Mouse (Mus musculus) Muller cell, postnatal 12 days (primary cell): Measurements from ENCODE around the gene Gjb6.
A peak's percentile ranks its signal among the peaks of the same experiment; 100 is the strongest.

ENCODE experiments used
- DNase-seq: peaks from one replicate; pipeline ENCODE4 v3.0.0-alpha.2; 2015; ENCODE audit errors: inconsistent ontology term

Gene Gjb6

DNA sequence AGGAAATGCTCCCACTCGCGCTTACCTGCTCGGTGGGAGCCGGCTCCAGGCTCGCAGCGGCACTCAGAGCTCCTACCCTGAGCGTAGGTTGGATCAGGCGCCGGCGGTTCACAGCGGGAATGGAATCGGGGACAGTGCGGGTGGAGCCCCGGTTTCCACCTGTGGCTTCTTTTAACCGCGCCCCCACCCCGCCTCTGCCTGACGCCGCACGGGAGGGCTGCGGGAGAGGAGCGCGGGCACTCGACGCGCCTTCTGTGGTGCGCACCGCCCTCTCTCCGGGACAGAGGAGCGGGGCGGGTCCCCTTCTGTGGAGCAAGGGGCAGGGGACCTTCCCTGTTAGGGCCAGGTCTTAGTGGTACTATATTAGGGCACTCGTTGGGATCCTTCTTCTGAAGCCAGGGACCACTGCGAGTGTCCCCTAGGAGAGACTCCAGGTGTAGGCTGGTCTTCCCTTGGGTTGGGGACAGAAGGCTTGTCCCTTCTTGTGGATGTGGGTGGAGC is at the start of gene Gjb6:
Gjb6 (minus strand) TSS at position 451 of the 501 bp plus-strand sequence.
- DNase-seq: peak; percentile 2

DNA sequence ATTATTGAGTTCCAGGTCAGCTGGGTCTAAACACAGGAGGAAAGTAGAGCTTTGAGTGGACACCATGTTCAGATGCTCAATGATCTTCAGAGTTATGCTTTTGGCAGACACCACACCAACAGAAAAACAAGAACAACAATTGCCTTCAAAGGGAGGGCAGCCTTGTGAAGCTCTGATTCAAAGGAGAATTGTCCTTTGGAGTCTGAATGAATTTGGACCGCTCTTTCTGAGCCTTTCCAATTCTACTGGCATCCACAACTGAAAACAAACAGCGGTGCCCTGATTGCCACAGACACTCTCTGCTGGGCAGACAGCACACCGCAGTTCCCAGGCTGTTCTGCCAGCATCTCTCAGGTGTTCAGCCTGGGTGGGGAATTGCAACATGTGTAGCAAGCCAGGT is 32.1 kb upstream of the Gjb6 start:
- no peak for DNase-seq

DNA sequence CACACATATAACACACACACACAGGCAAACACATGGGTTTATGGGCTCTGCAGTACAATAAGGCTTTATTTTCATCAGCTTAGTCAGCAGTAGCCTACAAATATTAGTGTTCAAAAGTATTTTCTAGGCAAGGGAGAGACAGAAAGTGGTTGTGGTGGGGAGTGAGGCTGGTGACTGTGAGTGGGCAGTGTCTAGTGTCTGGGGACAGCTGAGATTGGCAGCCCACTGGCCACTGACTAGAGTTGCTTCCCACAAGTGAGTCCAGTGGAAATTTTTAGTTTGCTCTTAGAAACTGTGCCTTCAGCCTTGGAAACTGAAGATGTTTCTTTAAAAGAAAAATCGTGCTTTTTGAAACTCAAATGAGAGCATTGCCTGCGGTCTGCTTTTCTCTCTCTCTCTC is 28.4 kb upstream of the Gjb6 start:
- peak; percentile 46 for DNase-seq

DNA sequence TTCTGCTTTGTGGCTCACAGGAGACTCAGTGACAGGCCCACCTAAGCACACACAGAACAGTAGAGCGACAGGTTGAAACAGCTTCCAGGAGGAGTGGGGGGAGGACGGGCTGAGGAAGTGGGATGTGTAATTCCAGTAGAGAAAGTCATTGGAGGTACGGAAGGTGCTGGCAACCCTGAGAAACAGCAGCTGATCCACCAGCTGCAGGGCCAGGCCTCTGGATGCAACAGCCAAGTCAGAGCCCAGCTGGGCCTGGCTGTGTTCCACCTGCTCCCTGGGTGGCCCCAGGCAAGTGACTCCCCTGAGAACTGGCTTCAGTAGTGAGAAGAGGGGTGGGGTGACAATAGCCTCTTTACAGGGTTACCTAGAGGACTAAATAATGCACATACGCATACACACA is 27.8 kb upstream of the Gjb6 start:
- DNase-seq: peak; percentile 37

DNA sequence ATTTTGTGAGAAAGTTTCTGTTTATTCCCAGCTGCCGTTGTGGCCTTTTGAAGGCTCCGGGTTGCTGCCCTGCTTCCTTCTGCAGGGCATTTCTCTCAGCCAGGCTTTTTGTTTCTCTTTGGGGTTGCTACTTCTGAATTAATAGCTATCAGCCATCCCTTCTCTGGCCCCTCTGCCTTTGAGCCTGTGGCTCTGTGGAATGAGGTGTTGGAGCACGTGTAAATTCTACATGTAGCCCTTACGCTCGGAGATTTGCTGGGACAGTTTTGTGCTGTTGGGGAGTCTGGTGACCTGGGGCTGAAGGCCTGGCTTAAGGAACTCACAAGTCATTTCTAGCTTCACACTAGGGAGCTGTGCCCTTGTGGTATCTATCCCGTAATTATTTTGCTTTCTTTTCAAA is 21.5 kb upstream of the Gjb6 start:
- no peak for DNase-seq

DNA sequence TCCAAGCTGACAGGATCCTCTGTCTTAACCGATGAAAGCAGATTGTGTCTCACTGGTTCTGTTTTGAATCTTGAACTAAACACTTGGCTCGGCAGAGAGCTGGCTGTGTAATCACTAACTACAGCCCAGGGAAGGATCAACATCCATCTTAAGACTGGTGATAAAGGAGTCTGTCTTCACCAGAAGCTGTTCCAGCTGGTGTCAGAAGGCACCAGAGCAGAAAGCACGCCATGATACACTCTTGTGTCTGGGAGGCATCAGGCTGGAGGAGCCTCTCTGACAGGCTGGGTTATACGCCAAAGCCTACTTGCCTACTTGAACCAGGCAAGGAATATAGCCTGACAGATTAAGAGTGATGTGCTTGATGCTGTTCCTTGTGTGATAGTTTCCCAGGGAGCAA is 12.3 kb upstream of the Gjb6 start:
- DNase-seq: no peak

DNA sequence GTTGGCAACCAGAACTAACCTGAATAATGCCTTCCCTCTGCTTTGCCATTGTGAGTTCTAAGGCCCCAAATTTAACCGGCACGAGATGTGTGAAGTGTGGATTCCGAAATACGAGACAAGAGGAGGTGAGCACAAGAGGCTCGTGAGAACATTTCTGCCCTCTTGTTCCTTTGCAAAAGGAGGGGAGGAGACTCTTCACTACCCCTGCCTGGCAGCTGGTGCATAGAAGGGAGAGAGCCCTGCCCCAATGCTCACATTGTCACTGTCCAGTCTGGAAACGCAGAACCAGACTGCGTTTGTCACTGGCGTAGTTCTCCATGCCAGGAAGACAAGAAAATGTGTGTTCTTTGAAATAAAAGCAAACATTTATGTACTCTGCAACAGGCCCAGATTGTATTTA is 1.9 kb upstream of the Gjb6 start:
- no peak for DNase-seq

DNA sequence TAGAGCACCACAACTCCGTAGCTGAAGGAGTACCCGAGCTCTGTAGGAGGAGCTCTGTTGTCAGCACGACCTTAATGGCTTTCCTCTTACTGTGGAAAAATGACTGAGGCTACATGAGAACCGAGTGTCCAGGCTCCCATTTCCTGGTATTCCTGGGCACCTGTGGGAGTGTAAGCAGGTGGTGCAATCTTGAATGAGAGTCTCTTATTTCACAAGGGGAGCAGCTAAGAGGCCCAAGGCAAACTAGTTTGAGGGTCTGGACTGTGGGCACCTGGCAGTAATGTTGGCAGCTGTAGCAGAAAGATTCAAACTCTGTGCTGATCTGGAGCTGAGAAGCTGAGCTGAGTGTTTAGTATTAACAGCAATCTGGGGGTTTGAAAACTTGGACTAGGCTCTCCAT is 6.0 kb downstream of the Gjb6 start:
- no peak for DNase-seq

DNA sequence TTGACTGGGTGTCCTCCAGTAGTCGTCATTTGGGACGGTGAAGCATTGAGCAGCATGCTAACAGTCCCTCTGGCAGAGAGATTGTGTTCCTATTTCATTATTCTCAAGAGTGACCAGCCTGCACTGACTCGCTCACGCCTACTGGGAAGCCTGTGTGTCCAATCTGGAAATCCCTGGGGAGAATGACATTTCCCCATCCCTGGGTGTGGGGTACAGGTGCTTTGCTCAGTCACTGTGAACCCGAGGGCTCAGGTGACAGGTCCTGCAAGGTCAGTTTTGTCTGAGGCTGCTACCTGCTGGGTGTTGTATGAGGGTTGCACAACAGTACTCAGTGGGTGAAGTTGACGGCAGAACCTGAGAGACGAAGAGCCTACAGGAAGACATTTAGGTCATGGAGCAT is 11.1 kb downstream of the Gjb6 start:
- DNase-seq: no peak

DNA sequence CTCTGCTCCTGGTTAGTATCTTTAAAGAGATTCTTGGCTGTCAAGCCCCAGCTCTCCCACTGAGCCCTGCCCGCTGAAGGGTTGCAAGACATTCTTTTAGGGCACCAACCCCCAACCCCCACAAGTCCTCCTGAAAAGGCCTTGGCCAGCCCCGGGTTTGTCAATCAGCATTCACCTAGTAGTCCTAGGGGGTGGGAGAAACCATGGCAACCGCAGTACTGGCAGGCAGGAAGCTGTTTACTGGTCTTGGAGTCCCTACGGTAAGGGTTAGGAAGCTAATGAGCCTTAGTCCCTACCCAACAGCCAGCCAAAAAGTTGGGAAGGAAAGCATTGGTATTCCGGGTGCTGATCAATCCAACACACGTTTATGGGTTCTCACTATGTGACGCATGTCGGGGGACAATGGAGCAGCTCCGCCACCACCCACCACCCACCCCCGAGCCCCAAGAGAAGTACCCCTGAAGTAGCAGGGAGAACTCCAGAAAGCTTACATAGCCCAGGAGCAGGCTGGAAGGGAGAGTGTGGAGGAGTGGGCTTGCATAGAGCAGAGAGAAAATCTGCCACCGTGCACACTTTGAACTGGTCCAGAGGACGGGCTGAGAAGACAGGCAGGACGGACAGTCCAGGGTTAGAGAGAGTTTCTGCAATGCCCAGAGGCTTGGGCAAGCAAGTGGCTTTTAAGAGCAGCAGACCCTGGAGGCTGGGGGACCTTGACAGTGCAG is 17.4 kb downstream of the Gjb6 start, which contains the start of gene Gm4491:
Gm4491 (minus strand) TSS at position 61 of the 722 bp plus-strand sequence.
- DNase-seq: peak; percentile 9

DNA sequence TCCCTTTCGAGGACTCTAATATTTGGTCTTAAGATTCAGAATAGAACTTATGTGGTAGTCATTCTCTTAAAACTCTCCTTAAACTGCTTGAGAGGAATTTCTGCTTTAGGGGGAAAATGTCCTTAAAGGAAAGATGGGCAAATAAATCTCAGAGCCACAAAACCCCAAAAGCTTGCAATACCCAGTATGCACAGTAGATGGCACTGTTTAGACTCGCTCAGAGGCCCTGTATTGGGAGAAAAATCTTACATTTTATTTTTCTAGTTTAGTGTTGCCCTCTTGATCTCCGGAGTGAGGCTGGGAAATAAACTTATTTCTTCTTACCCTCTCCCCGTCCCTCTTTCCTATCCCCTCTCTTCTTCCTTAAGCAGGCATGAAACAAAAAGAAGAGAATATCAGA is 24.2 kb downstream of the Gjb6 start:
- peak; percentile 32 for DNase-seq

DNA sequence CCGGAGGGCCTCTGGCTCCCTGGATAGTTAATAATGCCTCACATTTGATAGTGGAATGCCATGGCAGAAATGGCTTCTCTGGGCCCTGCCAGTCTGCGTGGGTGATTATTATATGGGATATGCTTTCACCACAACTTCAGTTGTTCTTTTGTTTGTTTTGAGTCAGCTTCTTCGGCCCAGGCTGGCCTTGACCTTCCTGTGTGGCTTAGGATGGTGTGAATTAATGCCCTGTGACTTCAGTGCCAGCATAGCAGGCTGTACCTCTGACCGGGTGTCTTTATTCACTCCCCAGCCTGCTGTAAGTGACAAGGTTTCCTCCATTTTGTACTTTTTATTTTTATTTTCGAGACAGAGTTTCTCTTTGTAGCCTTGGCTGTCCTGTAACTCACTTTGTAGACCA is 25.5 kb downstream of the Gjb6 start:
- DNase-seq: no peak

DNA sequence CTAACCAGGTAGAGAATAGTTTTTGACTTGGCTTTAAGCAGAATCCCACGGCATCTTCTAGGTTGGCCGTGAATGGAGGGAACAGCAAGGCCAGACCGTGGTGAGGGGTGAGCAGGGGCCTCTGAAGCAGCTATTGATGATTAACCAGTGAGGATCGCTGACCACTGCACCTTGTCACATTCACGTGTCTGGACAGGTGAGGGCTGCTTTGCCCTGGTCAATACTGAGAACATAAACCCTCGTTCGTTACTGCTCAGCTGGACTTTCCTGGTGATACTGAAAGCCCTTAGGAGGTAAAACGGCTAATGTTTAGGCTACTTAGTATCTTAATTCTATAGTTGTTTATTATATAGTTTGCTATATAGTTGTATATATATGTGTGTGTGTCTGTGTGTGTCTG is 26.3 kb downstream of the Gjb6 start:
- DNase-seq: no peak

DNA sequence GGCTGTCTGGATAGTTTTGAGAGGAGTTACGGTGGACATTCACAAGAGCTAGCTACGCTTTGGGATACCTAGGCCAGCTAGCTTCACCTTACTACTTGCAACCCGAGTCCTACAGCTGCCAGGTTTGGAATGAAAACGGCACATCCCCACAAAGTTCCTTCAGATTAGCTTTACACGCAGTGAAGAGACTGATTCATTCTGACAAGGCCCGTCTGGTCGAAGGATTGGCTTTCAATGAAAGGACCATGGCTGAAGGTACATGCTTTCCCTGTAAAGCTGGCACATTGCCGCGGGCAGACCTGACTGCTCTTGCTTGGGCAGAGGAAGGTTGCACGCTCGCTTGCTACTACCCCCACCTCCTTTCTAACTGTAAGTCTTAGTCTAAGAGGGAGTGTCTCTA is 27.7 kb downstream of the Gjb6 start:
- no peak for DNase-seq

DNA sequence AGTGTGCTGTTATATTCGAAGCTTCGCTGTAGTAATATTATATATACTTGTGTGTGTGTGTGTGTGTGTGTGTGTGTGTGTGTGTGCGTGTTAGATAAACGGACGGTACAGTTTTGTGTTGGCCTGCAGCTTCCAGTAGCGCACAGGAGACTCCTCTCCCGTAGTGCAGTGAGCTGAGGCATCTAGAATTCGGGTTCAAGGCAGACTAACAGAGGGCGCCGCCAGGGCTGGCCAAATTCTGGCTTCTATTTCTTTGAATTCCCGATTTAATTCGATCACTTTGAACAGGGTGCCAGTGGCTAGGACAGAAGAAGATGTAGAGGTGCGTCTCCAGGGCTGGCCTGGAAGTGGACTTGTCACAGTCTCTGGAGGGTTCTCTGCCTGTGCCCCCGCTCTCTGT is 28.3 kb downstream of the Gjb6 start:
- peak; percentile 7 for DNase-seq

DNA sequence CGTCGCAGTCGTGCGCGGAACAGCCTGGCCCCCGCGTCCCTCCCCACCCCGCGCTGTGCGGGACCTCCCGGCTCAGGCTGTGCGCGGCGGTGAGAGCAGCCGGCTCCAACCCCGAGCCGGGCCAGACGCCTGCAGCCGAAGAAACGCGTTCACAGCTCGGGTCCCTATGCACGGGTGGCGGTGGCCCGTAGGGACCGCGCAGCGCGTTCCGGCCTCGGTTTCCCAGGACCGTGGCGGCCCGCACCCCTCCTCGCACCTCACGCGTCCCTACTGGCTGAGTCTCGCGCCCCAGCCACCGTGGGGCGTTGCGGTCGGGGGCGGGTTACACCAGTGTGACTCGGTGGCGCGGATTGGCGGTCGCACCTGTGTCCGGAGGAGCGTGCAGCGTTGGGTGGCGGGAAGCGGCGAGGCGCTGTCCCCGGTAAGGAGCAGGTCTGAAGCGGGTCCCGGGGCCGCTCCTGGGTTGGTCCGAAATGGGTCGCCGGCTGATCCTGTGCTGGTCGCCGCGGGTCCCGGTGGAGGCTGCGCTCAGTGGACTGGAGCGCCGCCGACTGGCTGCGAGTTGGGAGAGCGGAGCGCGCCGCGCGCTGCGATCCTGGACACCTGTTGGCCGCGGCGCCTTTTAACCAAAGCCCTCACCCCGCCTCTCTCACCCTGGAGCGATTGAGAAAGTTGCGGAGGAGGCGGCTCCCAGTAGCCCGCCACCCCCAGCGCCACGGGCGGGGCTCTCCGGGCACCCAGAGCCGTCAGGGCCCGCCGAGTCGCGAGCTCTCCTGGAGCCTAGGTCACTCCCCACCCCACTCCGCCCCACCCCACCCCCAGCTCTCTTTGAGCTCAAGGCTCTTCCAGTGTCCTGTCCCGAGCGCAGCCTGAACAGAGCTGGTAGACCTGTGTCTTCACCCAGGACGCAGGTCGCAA is 29.0 kb downstream of the Gjb6 start, which contains the start of gene Gjb2:
Gjb2 (minus strand) TSS at position 597 of the 918 bp plus-strand sequence.
- DNase-seq: peak; percentile 38

DNA sequence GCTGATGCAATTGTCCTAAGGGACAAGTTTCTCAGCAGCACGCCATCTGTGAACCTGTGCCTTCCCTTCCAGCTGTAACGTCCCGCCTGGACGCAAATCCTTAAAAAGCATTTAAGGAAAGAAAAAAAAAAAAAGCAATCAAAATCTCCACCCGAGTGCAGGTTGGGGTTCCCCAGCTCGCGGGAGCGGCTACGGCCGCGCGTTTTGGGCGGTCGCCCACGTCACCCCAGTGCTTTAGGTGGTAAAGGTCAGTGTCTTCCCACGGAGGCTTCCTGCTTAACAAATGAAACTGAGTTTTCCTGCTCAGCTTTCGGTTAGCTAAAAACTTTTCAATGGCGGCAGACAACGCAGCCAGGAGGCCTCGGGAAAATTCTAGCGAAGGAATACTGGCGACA is 29.7 kb downstream of the Gjb6 start:
- no peak for DNase-seq

DNA sequence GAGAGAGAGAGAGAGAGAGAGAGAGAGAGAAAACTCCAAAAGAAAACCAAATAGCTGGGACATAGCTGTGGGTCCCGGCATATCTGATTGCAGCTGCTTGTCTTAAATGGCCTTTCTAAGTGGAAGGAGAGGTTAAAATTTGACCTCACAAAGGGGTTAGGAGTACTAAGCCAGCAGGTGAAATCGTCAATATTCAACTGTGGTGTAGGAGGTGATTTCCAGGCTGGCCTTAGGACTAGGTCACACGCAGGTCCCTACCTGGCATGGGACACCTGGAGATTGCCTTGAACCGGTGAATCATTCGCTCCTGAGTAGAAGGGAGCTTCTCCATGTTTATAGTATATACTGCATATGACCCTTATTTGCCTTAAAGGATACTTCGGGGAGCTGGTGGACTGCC is 30.3 kb downstream of the Gjb6 start:
- no peak for DNase-seq

DNA sequence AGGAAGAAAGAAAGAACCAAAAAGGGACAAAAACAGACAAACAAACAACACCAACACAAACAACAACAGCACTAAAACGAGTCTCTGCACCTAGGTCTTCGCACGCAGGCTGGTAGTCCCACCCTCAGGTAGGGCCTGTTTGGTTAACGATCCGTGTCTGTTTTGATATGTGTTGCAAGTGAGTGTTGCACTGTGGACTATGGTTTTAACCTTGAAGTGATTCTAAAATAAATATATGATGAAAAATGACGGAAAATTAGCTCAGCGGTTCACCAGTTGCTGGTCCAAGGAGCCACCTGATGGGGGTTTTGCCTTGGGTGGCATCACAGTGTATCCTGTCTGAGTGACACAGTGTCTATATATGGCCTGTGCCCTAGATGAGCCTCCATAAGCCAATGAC is 31.8 kb downstream of the Gjb6 start:
- DNase-seq: no peak

DNA sequence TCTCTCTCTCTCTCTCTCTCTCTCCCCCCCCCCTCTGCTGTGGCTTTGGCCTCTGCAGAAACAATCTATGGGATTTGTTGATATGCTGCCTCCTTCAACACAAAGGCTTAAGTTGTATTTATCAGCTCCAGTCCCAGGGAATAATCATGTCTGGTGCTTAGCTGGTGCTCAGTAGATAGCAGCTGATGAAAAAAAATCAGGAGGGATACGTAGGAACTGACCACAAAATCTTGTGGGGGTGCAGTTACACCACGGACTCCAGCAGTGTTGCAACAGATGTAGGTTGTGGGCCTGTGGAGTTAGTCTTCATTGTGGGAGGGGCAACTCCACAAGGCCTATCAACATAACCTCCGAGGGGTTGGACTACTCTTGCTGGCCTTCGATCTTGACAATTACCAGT is 37.6 kb downstream of the Gjb6 start:
- no peak for DNase-seq

DNA sequence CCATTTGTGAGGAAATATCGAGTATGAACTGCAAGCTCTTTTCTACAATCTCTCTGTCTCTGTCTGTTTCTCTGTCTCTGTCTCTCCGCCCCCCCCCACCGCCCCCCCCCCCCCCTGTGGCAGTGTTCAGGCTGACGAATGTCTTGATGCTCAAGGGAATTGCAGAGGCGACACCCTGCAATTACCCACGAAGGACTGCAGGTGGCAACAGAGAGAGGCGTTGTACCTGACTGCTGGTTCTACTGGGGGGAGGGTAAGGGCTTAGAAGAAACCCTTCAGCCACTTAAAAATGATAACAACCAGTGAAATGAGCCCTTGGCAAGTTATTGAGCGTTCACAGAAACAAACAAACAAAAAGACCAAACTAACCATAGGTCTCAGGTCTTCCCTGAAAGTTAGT is 40.4 kb downstream of the Gjb6 start:
- DNase-seq: peak; percentile 11

DNA sequence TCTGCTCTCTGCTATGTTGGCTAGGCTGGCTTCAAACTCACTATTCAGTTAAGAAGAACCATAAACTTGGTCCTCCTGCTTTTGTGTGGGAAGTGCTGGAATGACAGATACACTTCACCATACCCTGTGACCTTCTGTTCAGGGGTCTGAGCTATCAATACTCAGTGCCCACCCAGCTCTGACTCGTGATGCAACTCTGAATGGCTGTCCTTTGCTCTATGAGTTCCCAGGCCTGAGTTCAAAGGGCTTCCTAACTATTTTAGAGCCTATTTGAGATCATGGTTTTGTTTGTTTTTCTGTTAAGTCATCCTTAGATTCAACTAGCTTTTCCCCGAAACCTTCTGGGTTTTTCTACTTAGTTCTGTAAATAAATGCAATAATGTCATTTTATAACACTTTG is 43.4 kb downstream of the Gjb6 start:
- no peak for DNase-seq

DNA sequence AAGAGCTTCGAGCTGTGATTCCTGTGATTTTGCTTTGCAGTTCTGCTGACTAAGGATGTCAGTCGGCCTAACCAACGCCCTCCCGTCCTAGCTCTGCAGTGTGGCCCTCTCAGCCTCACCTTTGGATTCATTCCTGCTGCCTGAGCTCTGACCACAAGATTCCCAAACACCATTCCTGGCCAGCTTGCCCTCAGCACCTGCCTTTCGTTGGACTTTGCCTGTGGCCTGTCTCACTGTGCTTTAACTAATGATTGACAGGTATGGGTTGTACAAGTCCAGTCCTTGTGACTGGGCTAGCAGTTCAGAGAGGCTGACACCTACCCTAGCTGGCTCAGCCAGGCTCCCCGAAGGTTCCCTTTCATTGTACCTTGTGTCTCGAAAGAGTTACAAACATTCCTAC is 44.3 kb downstream of the Gjb6 start:
- DNase-seq: no peak
